Mouse (Mus musculus) MEL (cell line): ENCODE measurements around the gene Carm1.

Source experiments
- CTCF ChIP-seq, 3 experiments: IDR thresholded peaks in 2 of 3; conservative IDR thresholded peaks in 1 of 3; 2 replicates each; pipeline ENCODE4 v1.5.1; 2011 to 2012; ENCODE audit warnings: low read length in 3 of 3, low read depth in 2 of 3, mild to moderate bottlenecking in 2 of 3, improper control_type of control experiment in 1 of 3, inconsistent platforms in 1 of 3, mixed read lengths in 1 of 3, moderate library complexity in 1 of 3; ENCODE audit not compliant: control insufficient read depth in 1 of 3, insufficient read depth in 1 of 3, poor library complexity in 1 of 3, severe bottlenecking in 1 of 3
- EP300 ChIP-seq, 2 experiments: IDR thresholded peaks; 2 replicates each; pipeline ENCODE4 v1.6.1; 2011; ENCODE audit warnings: improper control_type of control experiment in 2 of 2, low read length in 2 of 2, low read depth in 1 of 2, mild to moderate bottlenecking in 1 of 2
- MEF2A ChIP-seq: IDR thresholded peaks from 2 replicates; pipeline ENCODE4 v1.6.1; 2014; ENCODE audit warnings: low read depth, mild to moderate bottlenecking, inconsistent platforms, low read length, improper control_type of control experiment; ENCODE audit not compliant: poor library complexity, insufficient replicate concordance, severe bottlenecking; ENCODE audit errors: extremely low read depth
- RCOR1 ChIP-seq: IDR thresholded peaks from 2 replicates; pipeline ENCODE4 v1.6.1; 2012; ENCODE audit warnings: low read depth, mild to moderate bottlenecking, inconsistent platforms, low read length, improper control_type of control experiment
- TBP ChIP-seq: IDR thresholded peaks from 2 replicates; pipeline ENCODE4 v1.8.0; 2011; ENCODE audit warnings: low read depth, low read length, improper control_type of control experiment
- TCF12 ChIP-seq: IDR thresholded peaks from 2 replicates; pipeline ENCODE4 v1.6.1; 2014; ENCODE audit warnings: low read depth, mild to moderate bottlenecking, inconsistent platforms, low read length, improper control_type of control experiment, moderate library complexity

DNA sequence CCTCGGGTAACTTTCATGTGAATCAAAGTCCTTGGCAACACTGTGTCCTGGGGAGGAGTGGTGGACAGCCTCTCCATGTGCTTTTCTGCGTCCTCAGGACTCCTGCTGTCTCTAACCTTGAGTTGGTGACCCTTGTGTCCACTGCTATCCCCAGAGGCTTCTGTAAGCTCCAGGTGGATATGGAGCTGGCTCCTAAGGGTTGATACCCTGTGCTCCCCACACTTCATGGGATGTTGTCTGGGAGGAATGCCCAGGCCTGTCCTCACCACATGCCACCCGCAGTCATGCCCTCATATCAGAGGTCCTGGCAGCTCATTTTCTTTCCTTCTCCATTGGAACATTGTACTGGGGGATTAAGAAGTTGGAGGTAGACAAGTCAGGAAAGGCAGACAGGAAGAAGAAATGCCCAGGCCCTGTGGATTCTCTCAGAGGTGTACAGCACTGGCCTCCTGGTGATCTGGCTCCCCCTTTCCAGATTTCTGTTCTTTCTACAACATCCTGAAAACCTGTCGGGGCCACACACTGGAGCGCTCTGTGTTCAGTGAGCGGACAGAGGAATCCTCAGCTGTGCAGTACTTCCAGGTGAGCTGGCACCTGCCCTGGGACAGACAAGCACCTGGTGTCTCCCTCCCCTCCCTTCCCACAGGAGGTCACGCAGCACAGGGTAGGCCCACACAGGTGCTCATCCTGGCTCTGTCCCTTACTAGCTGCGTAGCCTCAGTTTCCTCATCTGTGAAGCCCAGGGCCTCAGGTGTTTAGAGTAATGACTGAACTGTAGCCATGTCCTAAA, 27.5 kb downstream of the Carm1 start:
- TF ChIP-seq CTCF (IDR thresholded peaks at IDR 0.05 in 2 of 3, conservative IDR thresholded peaks at IDR 0.05 in 1 of 3; ENCODE audit: control insufficient read depth in 1 of 3, insufficient read depth in 1 of 3, low read depth in 2 of 3, low read length in 3 of 3, poor library complexity in 1 of 3, severe bottlenecking in 1 of 3) (no peak), TCF12 (no peak), EP300 (IDR thresholded peaks at IDR 0.05; ENCODE audit: low read depth in 1 of 2, low read length in 2 of 2) (no peak), MEF2A (no peak), RCOR1 (no peak), TBP (no peak)
